Mouse (Mus musculus) heart, postnatal 0 days (tissue): ENCODE results near the gene Ptgis. TPM values are rescaled to one million over a fixed set of nuclear protein-coding genes. Genes with fewer than 3 reads are reported as not detected.

Experiments
- ATAC-seq: fragments of 200-750 bp; cut with Nextera tagmentation; 2 replicates; pipeline ENCODE4 v1.8.0; 2017; ENCODE audit warnings: low read depth, moderate number of reproducible peaks, moderate library complexity; ENCODE audit not compliant: insufficient read depth
- DNase-seq: peaks from one replicate; pipeline ENCODE4 v3.0.0-alpha.2; 2016; ENCODE audit warnings: low spot score
- H3K27ac ChIP-seq: fragments of 300-500 bp; sonication (generic); 2 replicates; pipeline ENCODE4 v1.5.1; 2014; ENCODE audit warnings: low read depth, mild to moderate bottlenecking
- H3K27me3 ChIP-seq: fragments of 300-500 bp; sonication (generic); 2 replicates; pipeline ENCODE4 v1.6.1; 2014; ENCODE audit warnings: low read length, mixed read lengths; ENCODE audit not compliant: control insufficient read depth, insufficient read depth
- H3K36me3 ChIP-seq: fragments of 300-500 bp; sonication (generic); replicated peaks from 2 replicates; pipeline ENCODE4 v1.6.1; 2014; ENCODE audit warnings: low read length, mixed read lengths; ENCODE audit not compliant: control insufficient read depth, insufficient read depth
- H3K4me1 ChIP-seq: fragments of 300-500 bp; sonication (generic); 2 replicates; pipeline ENCODE4 v1.6.1; 2014; ENCODE audit warnings: antibody characterized with exemption; ENCODE audit not compliant: control insufficient read depth, insufficient read depth
- H3K4me2 ChIP-seq: fragments of 300-500 bp; sonication (generic); 2 replicates; pipeline ENCODE4 v1.6.1; 2014; ENCODE audit warnings: low read depth, mild to moderate bottlenecking, low read length, moderate library complexity
- H3K4me3 ChIP-seq: fragments of 300-500 bp; sonication (generic); 2 replicates; pipeline ENCODE4 v1.5.1; 2014; ENCODE audit warnings: low read depth, low read length
- H3K9ac ChIP-seq: fragments of 300-500 bp; sonication (generic); replicated peaks from 2 replicates; pipeline ENCODE4 v1.6.1; 2014; ENCODE audit warnings: low read depth, low read length, mixed read lengths
- H3K9me3 ChIP-seq: fragments of 300-500 bp; sonication (generic); replicated peaks from 2 replicates; pipeline ENCODE4 v1.6.1; 2016; ENCODE audit warnings: low read length; ENCODE audit not compliant: control insufficient read depth
- CTCF ChIP-seq: IDR thresholded peaks from 2 replicates; pipeline ENCODE4 v1.5.1; 2016; ENCODE audit warnings: antibody characterized with exemption, control low read depth, low read depth
- EP300 ChIP-seq: IDR thresholded peaks from 2 replicates; pipeline ENCODE4 v1.6.1; 2016; ENCODE audit warnings: antibody characterized with exemption, low read depth
- WGBS: fragments of 180-500 bp; shearing (Covaris S2); extraction: QIAGEN DNeasy Blood & Tissue Kit; methylation state at CpG from one replicate; pipeline ENCODE4 v1.1.7; 2014; 5-methylcytosine and 5-hydroxymethylcytosine counted together
- polyA plus RNA-seq: library from polyadenylated mRNA; unstranded; fragments of >200 nt; fragmentation: Nextera tagmentation; extraction: Ambion mirVana; gene quantifications from 2 replicates; pipeline ENCODE4 v1.2.1, GENCODE M21; 2015
- total RNA-seq: library from RNA; depleted of rRNA; stranded (reverse); fragments of >200 nt; gene quantifications from 2 replicates; pipeline ENCODE4 v1.2.3, GENCODE M21; 2014; ENCODE audit warnings: low replicate concordance

Gene Ptgis
- total and polyA plus RNA-seq, 2 experiments from 2014 or later = 22.6 to 60.0 TPM

DNA sequence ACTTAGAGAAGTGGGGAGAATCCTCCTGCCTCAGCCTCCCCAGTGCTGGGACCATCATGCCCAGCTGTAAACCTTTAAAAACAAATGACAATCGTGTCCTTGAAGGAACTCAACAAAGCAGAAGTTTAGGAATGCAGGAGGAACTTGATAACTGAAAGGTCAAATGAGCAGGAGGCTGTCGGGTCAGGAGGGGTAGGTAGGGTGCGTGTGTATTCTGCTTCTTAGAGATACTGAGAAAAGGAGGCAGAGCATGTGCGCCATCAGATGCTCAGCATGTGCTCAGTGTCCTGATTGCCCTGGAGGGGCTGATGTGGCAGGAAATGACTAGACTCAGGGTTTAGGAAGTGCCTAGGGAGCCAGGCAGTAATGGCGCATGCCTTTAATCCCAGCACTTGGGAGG, 13.1 kb upstream of the Ptgis start:
- DNase-seq (no peak), ATAC-seq (no peak)
- no peak for TF ChIP-seq CTCF
- TF ChIP-seq EP300 = no peak
- 67% methylated on average over 5 of the region's 5 CpGs for WGBS
- Histone ChIP-seq H3K27me3 (no peaks in the 10 kb centered on the region), H3K36me3 (no peaks in the 10 kb centered on the region), H3K4me1 (peaks cover 22% of the 10 kb centered on the region; the same call in 1 of the 2 replicates), H3K9me3 (no peaks in the 10 kb centered on the region), H3K4me2 (no peak overlapping the region), H3K9ac (no peak overlapping the region), H3K27ac (0 out of 2 replicates have a peak overlapping the region, but pooled peaks have one; percentile 57), H3K4me3 (no peak overlapping the region)

GRCm38 (mm10) chr2:167252057-167252687, 11.8 kb upstream of the Ptgis start:
- H3K4me2 ChIP-seq = no peak overlapping the region
- ATAC-seq (peak; percentile 14; the same call in 1 of the 2 replicates), DNase-seq (no peak)
- WGBS = 37% methylated on average over 3 of the region's 3 CpGs
- TF ChIP-seq EP300 (no peak), CTCF (no peak)
- H3K27me3 ChIP-seq = no peaks in the 10 kb centered on the region
- no peaks in the 10 kb centered on the region for H3K36me3 ChIP-seq
- peak overlapping the region; percentile 38 for H3K27ac ChIP-seq
- H3K4me1 ChIP-seq = peaks cover 22% of the 10 kb centered on the region; the same call in 1 of the 2 replicates
- no peak overlapping the region for H3K4me3 ChIP-seq
- H3K9ac ChIP-seq = no peak overlapping the region
- no peaks in the 10 kb centered on the region for H3K9me3 ChIP-seq

- H3K9ac ChIP-seq = no peak overlapping the region; the same call in 1 of the 2 replicates
- 25% methylated on average over 7 of the region's 7 CpGs for WGBS
- H3K4me1 ChIP-seq = peaks cover 22% of the 10 kb centered on the region; the same call in 1 of the 2 replicates
- H3K27me3 ChIP-seq = no peaks in the 10 kb centered on the region
- no peak for ATAC-seq
- H3K27ac ChIP-seq = peak overlapping the region; percentile 3; the same call in 1 of the 2 replicates
- TF ChIP-seq EP300 (no peak), CTCF (no peak)
- H3K4me3 ChIP-seq = no peak overlapping the region
- 0 out of 2 replicates have a peak overlapping the region, but pooled peaks have one; percentile 21 for H3K4me2 ChIP-seq
- no peaks in the 10 kb centered on the region for H3K9me3 ChIP-seq
- DNase-seq = no peak
- no peaks in the 10 kb centered on the region for H3K36me3 ChIP-seq
Observed at GRCm38 (mm10) chr2:167250736-167251337, 10.4 kb upstream of the Ptgis start.

GRCm38 (mm10) chr2:167250003-167250735, 9.8 kb upstream of the Ptgis start:
- Histone ChIP-seq H3K4me1 (peaks cover 22% of the 10 kb centered on the region; the same call in 1 of the 2 replicates), H3K27me3 (no peaks in the 10 kb centered on the region), H3K36me3 (no peaks in the 10 kb centered on the region), H3K4me3 (no peak overlapping the region), H3K27ac (peak overlapping the region; percentile 16; the same call in 1 of the 2 replicates), H3K9me3 (no peaks in the 10 kb centered on the region), H3K4me2 (peak overlapping the region; percentile 21; the same call in 1 of the 2 replicates), H3K9ac (no peak overlapping the region)
- WGBS = 53% methylated on average over 11 of the region's 11 CpGs
- no peak for DNase-seq
- no peak for ATAC-seq
- no peak for TF ChIP-seq EP300
- no peak for TF ChIP-seq CTCF

DNA sequence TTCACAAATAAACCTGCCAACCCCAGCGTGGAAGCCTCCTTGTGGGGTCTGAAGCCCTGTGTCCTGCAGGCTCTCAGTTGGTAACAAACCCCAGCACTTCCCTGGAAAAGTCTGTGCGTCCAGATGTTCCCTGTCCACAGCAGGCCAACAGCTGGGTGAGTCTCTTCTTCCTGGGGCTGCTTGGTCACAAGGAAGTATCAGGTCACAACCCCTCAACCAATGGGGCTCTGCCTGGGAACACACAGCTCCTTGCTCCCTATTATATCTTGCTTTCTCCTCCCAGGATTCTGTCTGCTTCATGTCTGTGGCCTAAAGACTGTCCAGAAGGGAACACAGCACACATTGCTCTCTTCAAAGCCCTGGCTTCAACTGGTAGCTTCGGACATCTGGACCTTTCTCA, 9.2 kb upstream of the Ptgis start:
- no peak for DNase-seq
- Histone ChIP-seq H3K4me3 (no peak overlapping the region), H3K4me2 (no peak overlapping the region), H3K4me1 (peaks cover 22% of the 10 kb centered on the region; the same call in 1 of the 2 replicates), H3K9me3 (no peaks in the 10 kb centered on the region), H3K27ac (peak overlapping the region; percentile 16; the same call in 1 of the 2 replicates), H3K9ac (no peak overlapping the region), H3K36me3 (no peaks in the 10 kb centered on the region), H3K27me3 (no peaks in the 10 kb centered on the region)
- TF ChIP-seq CTCF (no peak), EP300 (no peak)
- WGBS = 72% methylated on average over 3 of the region's 3 CpGs
- no peak; the same call in 1 of the 2 replicates for ATAC-seq
